Mouse (Mus musculus) mammary gland, adult 2 months (tissue): ENCODE results near the gene Rasd1. TPM values are rescaled to one million over a fixed set of nuclear protein-coding genes. Genes with fewer than 3 reads are reported as not detected.

Experiments used
- polyA plus RNA-seq: library from polyadenylated mRNA; depleted of rRNA; stranded (reverse); fragments of >200 nt; gene quantifications from 2 replicates; pipeline ENCODE4 v1.2.3, GENCODE M21; 2012; ENCODE audit warnings: low replicate concordance; rRNA removed

Gene Rasd1
- 49.5 and 62.0 TPM in 2 replicates for polyA plus RNA-seq

DNA sequence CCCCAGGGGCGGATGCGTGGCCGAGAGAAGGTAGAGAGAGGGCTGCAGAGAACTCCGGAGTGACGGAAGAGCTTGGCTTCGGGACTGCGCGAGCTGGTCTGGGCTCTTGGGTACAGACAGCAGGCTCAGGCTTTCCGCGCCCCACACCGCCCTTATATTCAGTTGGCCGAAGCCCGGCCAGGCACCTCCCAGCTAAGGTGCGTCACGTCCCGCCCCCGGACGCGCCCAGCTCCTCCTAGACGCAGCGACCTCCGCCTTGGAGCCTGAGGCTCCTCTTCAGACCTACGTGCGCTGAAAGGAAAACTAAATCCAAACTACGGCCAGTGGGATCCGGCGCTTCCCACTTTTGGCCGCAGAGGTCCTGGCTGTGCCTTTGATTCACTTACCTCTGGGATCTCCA is at the start of gene Rasd1:
TSS of gene Rasd1 (minus strand) at position 127 of the 400 bp plus-strand sequence.

DNA sequence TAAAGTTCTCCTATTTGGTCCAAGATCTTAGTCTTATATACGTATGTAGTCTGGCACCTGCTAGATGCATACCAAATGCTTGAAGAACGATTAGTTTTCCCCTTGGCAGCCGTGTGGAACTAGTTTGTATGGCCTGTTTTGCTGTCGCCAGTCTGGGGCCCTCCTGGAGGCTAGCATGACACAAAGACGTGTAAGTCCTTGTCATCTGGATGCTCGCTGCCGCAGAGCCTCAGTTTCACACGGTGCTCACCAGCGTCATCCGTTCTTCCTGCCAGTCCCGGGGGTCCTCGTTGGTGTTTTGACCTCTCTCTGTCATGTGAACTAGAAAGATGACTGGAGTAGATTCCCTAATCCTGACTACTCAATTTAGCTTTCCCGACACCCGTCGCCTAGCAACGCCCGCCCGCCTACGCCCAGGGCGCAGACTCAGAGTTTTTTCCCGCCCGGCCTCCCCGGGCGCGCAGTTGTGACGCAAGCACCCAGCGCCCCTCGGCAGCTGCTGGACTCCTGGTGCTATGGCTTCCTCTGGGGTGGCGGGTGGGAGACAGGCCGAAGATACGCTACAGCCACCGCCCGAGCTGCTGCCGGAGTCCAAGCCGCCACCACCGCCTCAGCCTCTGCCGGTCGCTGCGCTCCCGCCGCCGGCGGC is 16.9 kb downstream of the Rasd1 start, which contains the start of gene Med9:
TSS of gene Med9 (plus strand) at position 455 of the 649 bp plus-strand sequence.

Other genes starting within 250 kb of the Rasd1 start
- 1.2 and 1.3 TPM in 2 replicates for gene Pld6, start 177.3 kb downstream of the Rasd1 start, polyA plus RNA-seq
- gene Flcn, start 154.9 kb downstream of the Rasd1 start, polyA plus RNA-seq, result 58.6 and 69.3 TPM in 2 replicates
- 28.2 and 39.1 TPM in 2 replicates for gene Nt5m, start 125.5 kb downstream of the Rasd1 start, polyA plus RNA-seq
- gene Cops3, start 125.1 kb downstream of the Rasd1 start, polyA plus RNA-seq, result 10.5 and 28.6 TPM in 2 replicates
- gene Med9, start 16.7 kb downstream of the Rasd1 start, polyA plus RNA-seq, result 18.9 and 27.8 TPM in 2 replicates
- 20.3 and 30.7 TPM in 2 replicates for gene Pemt, start 81.5 kb upstream of the Rasd1 start, polyA plus RNA-seq
- 33.0 and 67.6 TPM in 2 replicates for gene Rai1, start 140.1 kb upstream of the Rasd1 start, polyA plus RNA-seq